Mouse (Mus musculus) 3134 (cell line): Measurements from ENCODE around the gene Cend1.

ENCODE experiments used
- DNase-seq: peaks from one replicate; pipeline ENCODE4 v3.0.0-alpha.2; 2011; ENCODE audit warnings: low spot score; ENCODE audit not compliant: insufficient read length; ENCODE audit errors: extremely low read depth

Gene Cend1

GRCm38 (mm10) chr7:141429310-141429709 is at the start of gene Cend1:
Gene Cend1 (minus strand): TSS chr7:141429491.
- no peak for DNase-seq

- DNase-seq, result no peak
Observed at GRCm38 (mm10) chr7:141478270-141478748, 49.0 kb upstream of the Cend1 start.

- DNase-seq, result peak; percentile 73
Observed at GRCm38 (mm10) chr7:141477578-141478269, 48.4 kb upstream of the Cend1 start.

GRCm38 (mm10) chr7:141476981-141477370 is 47.7 kb upstream of the Cend1 start:
- no peak for DNase-seq

GRCm38 (mm10) chr7:141476226-141476980 is 47.1 kb upstream of the Cend1 start:
- DNase-seq, result peak; percentile 95

- no peak for DNase-seq
Observed at GRCm38 (mm10) chr7:141475805-141476158, 46.5 kb upstream of the Cend1 start.

GRCm38 (mm10) chr7:141475011-141475804 is 45.9 kb upstream of the Cend1 start, which contains the start of the genes Polr2l and Tspan4:
Gene Polr2l (minus strand): TSS chr7:141475132.
Gene Tspan4 (plus strand): TSS chr7:141475240.
- DNase-seq, result peak; percentile 86

- DNase-seq, result no peak
Observed at GRCm38 (mm10) chr7:141474160-141474559, 44.9 kb upstream of the Cend1 start.

GRCm38 (mm10) chr7:141472763-141473162 is 43.5 kb upstream of the Cend1 start:
- DNase-seq, result no peak

- no peak for DNase-seq
Observed at GRCm38 (mm10) chr7:141472226-141472625, 42.9 kb upstream of the Cend1 start.

- no peak for DNase-seq
Observed at GRCm38 (mm10) chr7:141471236-141471635, 41.9 kb upstream of the Cend1 start.

GRCm38 (mm10) chr7:141470637-141470944 is 41.3 kb upstream of the Cend1 start:
- DNase-seq, result peak; percentile 51

GRCm38 (mm10) chr7:141469901-141470636 is 40.8 kb upstream of the Cend1 start:
- no peak for DNase-seq

GRCm38 (mm10) chr7:141469352-141469751 is 40.1 kb upstream of the Cend1 start:
- DNase-seq, result peak; percentile 55

GRCm38 (mm10) chr7:141468522-141469211 is 39.4 kb upstream of the Cend1 start:
- peak; percentile 84 for DNase-seq

- peak; percentile 52 for DNase-seq
Observed at GRCm38 (mm10) chr7:141468164-141468521, 38.9 kb upstream of the Cend1 start.

GRCm38 (mm10) chr7:141467230-141468030 is 38.1 kb upstream of the Cend1 start, which contains the start of gene Cd151:
Gene Cd151 (plus strand): TSS chr7:141467392.
- peak; percentile 94 for DNase-seq

GRCm38 (mm10) chr7:141466607-141467148 is 37.4 kb upstream of the Cend1 start:
- no peak for DNase-seq

GRCm38 (mm10) chr7:141466045-141466394 is 36.7 kb upstream of the Cend1 start:
- DNase-seq, result peak; percentile 81
